Mouse (Mus musculus): ENCODE measurements around the gene Dusp7. TPM values are rescaled to one million over a fixed set of nuclear protein-coding genes. Genes with fewer than 3 reads are reported as not detected.

Dusp7 gene
- 10 to 100 TPM; 93.0 to 94.6 TPM for total RNA-seq (2021)
- long read RNA-seq, transcript Dusp7-201 (3 exons, 3,213 nt) = major isoform, 59 of 78 reads
- long read RNA-seq, partial matches to known transcripts = 15 of 78 reads
- long read RNA-seq, other reads (novel, unspliced or antisense) = 4 of 78 reads

GRCm38 (mm10) chr9:106368112-106368717 lies at the start of gene Dusp7:
Gene Dusp7 (plus strand): TSS chr9:106368632.
- DNase-seq (ENCODE audit: low spot score in 2 of 2) = peak; percentile 76 to 89

GRCm38 (mm10) chr9:106319095-106319494 lies 49.3 kb upstream of the Dusp7 start:
- no peak for DNase-seq (ENCODE audit: low spot score in 2 of 2)

- no peak for DNase-seq (ENCODE audit: low spot score in 2 of 2)
Observed at GRCm38 (mm10) chr9:106322497-106322896, 45.9 kb upstream of the Dusp7 start.

- DNase-seq (ENCODE audit: low spot score in 2 of 2) = no peak
Observed at GRCm38 (mm10) chr9:106326241-106326640, 42.2 kb upstream of the Dusp7 start.

GRCm38 (mm10) chr9:106327125-106327809 lies 41.2 kb upstream of the Dusp7 start:
- DNase-seq (ENCODE audit: low spot score in 2 of 2) = peak; percentile 58 to 77

GRCm38 (mm10) chr9:106328068-106328610 lies 40.3 kb upstream of the Dusp7 start:
- no peak for DNase-seq (ENCODE audit: low spot score in 2 of 2)

- DNase-seq (ENCODE audit: low spot score in 2 of 2) = no peak
Observed at GRCm38 (mm10) chr9:106328772-106329511, 39.5 kb upstream of the Dusp7 start.

GRCm38 (mm10) chr9:106332746-106333145 lies 35.7 kb upstream of the Dusp7 start:
- DNase-seq (ENCODE audit: low spot score in 2 of 2) = no peak

GRCm38 (mm10) chr9:106337620-106338019 lies 30.8 kb upstream of the Dusp7 start:
- no peak for DNase-seq (ENCODE audit: low spot score in 2 of 2)

- no peak for DNase-seq (ENCODE audit: low spot score in 2 of 2)
Observed at GRCm38 (mm10) chr9:106338462-106339172, 29.8 kb upstream of the Dusp7 start.

GRCm38 (mm10) chr9:106339173-106339558 lies 29.3 kb upstream of the Dusp7 start:
- DNase-seq (ENCODE audit: low spot score in 2 of 2) = no peak

GRCm38 (mm10) chr9:106339730-106340129 lies 28.7 kb upstream of the Dusp7 start:
- no peak for DNase-seq (ENCODE audit: low spot score in 2 of 2)

GRCm38 (mm10) chr9:106340501-106341312 lies 27.7 kb upstream of the Dusp7 start:
- no peak for DNase-seq (ENCODE audit: low spot score in 2 of 2)

- no peak for DNase-seq (ENCODE audit: low spot score in 2 of 2)
Observed at GRCm38 (mm10) chr9:106341313-106341686, 27.1 kb upstream of the Dusp7 start.

GRCm38 (mm10) chr9:106342573-106342972 lies 25.9 kb upstream of the Dusp7 start:
- no peak for DNase-seq (ENCODE audit: low spot score in 2 of 2)

GRCm38 (mm10) chr9:106345167-106345566 lies 23.3 kb upstream of the Dusp7 start:
- DNase-seq (ENCODE audit: low spot score in 2 of 2) = peak in 1 of 2 experiments; percentile 51

GRCm38 (mm10) chr9:106345630-106346029 lies 22.8 kb upstream of the Dusp7 start:
- no peak for DNase-seq (ENCODE audit: low spot score in 2 of 2)

GRCm38 (mm10) chr9:106348281-106348680 lies 20.2 kb upstream of the Dusp7 start:
- no peak for DNase-seq (ENCODE audit: low spot score in 2 of 2)

- peak in 1 of 2 experiments; percentile 59 for DNase-seq (ENCODE audit: low spot score in 2 of 2)
Observed at GRCm38 (mm10) chr9:106349075-106349474, 19.4 kb upstream of the Dusp7 start.

- DNase-seq (ENCODE audit: low spot score in 2 of 2) = no peak
Observed at GRCm38 (mm10) chr9:106351178-106351577, 17.3 kb upstream of the Dusp7 start.
